Mouse (Mus musculus): Measurements from ENCODE around the gene Rps18.

DNA sequence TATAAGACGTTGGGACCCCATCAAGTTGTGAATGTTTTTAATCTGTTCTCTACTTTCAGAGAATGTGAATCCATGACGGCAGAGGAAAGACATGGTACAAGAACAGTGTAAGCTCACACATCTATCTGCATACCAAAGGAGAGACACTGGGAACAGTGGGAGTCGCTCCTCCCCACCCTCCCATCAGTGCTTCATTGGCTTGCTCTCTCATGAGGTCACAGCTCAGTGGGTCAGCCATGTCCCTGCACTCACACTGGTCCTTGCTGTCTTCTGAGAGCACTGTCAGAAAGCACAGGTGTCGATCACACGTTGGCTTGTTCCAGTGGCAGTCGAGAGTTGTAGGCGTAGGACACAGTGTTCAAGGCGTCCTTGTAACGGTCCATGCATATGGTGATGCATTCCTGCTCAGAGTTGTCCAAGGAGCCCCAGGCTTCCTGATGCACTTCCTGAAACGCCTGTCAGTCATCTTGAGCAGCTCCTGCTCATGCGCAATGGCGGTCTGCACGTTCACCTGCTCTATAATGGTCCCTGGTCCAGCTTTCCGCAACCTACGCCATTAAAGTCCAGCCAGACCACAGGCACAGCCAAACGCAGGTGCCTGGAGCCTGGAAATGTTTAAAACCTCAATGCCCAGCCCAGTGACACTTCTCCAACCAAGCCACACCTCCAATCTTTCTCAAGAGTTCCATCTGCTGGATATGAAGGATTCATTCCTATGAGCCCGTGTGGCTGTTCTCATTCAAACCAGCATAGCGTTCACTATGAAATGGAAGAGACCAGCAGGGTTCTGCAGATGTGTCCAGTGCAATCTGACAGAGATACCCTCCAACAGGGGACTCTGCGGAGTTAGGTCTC, 24.6 kb upstream of the Rps18 start:
- TF ChIP-seq POLR2A (IDR thresholded peaks at IDR 0.05; ENCODE audit: insufficient read depth, low read depth, low read length), result no peak
- no peak for TF ChIP-seq EP300 (IDR thresholded peaks at IDR 0.05; ENCODE audit: insufficient read depth, low read depth, low read length)
- TF ChIP-seq CTCF (IDR thresholded peaks at IDR 0.05), result no peak
